Mouse (Mus musculus): ENCODE data around the gene Ttll7.

The Ttll7 gene

DNA sequence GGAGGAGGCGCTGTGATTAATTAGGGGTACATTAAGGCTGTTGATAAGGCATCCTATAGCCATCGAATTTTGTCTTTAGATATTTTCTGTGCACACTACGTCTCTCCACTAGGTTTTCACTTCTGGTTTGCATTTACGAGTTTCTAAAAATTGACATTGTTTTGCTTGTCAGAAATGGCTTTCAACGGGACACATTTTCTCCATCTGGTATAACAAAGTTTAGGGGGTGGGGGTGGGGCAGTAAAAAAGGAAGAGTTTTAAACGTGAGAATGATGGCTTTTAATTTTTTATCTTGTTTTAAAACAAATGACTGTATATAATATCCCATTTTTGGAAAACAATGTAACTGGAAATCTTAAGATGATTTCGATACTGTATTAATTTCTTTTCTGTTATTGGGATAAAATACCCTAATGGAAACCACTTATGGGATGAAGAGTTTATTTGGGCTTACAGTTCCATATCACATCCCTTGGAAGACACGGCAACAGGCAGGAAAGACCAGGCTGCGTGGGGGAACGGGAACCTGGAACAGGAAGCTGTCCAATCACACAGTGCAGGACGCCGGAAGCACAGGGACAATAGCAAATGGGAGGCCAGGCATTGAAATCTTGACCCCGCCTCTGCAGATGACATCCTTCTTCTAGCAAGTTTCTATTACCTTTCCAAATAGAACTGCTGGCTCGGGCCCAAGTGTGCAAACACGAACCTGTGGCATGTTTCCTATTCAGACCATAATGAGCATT is 142.7 kb downstream of the Ttll7 start:
- DNase-seq (ENCODE audit: low read depth): no peak

DNA sequence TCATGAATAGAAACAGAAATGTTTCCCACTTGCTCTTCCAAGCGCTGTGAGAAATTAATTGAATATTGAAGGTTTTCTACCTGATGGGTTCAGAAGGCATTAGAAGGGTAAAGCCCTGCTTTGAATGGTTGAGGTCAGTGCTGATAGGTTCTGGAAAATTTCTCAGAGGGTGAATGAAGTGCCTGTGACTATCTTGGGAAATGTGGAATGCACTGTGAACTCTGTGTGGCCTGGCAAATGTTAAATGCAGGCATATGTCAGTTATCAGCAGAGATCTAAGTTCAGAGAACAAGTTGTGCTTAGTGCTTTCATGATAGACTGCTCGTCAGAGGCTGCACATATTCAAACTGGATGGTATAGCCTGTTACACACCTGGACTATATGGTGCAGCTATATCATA is 147.0 kb downstream of the Ttll7 start:
- DNase-seq (ENCODE audit: low read depth): no peak

DNA sequence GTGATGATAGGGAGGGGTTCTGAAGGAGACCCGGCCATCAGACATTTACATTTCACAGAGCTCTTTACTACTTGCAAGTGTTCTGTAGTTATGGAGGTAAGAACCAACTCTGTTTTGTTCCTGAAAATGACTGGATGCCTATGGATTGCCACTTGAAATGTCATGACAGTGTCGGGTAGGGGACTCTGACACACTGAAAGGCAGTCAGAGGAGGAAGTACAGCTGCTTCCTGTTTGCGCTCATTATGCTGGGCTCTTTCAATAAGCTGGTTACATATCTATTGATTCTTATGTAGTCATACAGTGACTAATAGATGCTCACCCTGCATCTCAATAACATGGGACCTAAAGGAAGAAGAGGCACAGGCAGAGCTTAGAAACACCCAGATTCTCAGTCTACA is 148.8 kb downstream of the Ttll7 start:
- DNase-seq (ENCODE audit: low read depth): no peak

DNA sequence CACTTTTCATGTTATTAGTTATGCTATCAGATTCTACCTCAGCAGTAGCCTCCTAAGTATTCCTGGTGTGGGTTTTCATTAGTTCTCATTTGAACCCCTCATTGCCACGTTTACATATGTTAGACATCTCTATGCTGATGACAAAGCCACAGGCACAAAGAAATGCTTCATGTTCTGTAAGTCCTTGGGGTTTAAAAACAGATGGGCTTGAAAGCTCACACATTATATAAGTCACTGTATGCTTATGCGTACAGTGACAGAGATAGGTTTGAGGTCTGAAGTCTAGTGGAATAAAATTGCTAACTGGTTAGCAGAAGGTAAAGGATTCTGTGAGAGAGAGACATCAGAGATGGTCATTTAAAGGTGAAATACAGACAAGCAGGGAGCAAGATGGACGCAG is 149.4 kb downstream of the Ttll7 start:
- DNase-seq (ENCODE audit: low read depth): no peak

DNA sequence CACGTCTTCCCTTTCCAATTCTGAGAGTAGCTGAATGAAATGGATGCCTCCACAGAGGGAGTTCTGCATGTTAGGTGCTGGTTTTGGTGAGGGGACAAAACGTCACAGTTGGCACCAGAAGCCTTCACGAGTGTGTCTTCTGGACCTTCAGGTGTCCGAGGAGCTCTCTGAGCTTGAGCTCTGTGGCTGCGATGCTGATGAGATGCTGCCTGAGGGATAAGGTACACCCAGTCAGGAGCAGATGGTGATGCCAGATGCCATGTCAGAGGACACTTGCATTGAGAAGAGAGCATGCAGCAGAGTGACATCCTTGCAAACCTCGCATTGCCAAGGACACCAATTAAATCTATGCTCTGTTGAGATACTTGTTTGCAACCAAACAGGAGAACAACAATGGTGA is 164.3 kb downstream of the Ttll7 start:
- no peak for DNase-seq (ENCODE audit: low read depth)

DNA sequence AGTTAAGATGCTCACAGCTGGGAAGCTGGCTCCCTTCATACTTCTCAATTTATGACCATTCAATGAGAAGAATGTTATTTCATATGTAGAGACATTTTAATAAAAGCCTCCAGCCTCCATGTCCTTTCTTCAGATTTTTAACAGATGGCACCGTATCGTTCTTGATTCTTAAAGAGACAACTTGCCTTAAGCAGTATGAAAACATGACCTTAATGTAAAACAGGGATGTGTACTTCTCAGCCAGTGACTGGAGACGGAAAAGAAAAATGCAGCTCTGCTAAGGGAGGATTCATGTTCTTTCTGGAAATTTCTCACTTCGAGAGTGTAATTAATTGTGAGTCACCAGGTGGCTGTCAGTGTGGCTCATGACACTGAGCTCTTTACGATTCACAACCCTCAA is 167.3 kb downstream of the Ttll7 start:
- no peak for DNase-seq (ENCODE audit: low read depth)

DNA sequence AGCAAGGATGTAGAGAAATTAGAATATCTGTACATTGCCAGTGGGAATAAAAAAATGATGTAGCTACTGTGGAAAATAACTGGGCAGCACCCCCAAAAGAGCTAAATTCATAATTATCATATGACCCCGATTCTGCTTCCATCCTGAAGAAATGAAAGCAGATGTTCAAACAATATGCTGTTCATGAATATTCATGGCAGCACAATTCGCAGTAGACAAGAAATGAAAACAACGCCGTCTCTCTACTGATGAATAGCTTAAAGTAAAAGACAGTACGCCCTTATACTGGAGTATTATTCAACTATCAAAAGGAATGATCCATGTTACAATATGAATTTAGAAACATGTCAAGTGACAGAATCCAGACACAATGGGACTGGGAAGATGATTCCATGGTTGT is 174.1 kb downstream of the Ttll7 start:
- no peak for DNase-seq (ENCODE audit: low read depth)

DNA sequence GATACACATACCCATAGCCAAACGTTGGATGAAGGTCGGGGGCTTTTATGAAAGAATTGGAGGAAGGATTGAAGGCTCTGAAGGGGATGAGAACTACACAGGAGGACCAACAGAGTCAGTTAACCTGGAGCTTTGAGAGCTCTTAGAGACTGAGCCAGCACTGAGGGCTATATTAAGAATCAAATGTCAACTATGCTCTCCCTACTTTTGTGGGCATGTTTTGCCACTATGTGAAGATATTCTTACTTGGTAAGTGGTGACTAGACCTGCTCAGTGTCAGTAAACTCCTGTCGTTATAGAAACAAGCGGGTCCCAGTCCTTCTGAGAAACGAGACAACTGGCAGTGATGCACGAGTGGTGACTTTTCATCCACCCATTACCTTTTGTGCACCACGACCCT is 176.2 kb downstream of the Ttll7 start:
- no peak for DNase-seq (ENCODE audit: low read depth)

DNA sequence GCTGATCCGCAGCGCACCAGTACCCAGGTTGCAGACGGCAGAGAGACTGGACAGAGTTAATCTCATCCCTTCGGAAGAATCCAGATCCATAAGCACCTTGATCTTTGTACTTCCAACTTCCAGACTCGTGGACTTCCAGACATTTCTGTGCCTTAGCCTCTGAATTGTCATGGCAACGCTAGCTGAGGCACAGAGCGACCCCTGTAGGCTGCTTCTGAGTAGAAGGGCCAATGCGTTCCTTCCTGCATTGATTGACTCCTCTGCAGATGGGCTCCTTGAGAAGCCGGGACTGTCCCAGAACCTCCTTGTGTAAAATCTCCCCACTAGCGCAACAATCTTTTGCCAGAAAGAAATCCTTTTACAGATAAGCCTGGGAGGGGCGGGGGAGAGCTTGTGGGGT is 177.6 kb downstream of the Ttll7 start:
- no peak for DNase-seq (ENCODE audit: low read depth)

DNA sequence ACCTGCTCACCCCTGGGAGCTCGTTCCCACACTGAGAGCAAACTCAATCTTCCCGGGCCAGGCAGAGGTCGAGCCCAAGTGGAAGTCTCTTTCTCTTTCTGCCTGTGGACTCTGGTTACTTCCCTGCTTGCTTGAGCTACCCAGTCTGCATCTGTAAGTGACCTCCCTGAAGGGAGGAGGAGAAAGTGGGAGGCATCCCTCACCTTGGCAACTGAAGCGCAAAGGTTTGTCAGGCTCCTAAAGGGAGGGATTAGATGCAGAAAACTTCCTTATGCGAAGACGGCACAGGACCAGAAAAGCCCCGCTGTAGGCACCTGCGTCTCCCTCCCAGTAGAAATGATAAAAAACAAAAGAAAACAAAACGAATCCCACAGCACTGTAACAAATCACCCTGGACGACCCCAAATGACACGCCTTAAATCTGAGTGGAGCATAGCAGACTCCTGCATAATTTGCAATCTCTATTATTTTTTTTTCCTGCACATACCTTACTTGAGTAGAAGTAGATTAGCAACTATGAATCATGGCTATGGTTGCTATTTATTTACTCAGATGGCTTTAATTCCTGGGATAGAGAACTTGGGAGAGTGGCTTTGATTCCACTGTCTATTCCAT is 178.2 kb downstream of the Ttll7 start:
- no peak for DNase-seq (ENCODE audit: low read depth)

All from c-Kit-positive CD71-positive TER-119-negative erythroid progenitor cells, embryonic 14.5 days (primary cell).